Mouse (Mus musculus): Measurements from ENCODE around the gene Pip4p1.

Pip4p1 gene

GRCm38 (mm10) chr14:50892541-50893459 is 37.9 kb downstream of the Pip4p1 start:
- DNase-seq (ENCODE audit: low spot score in 2 of 2), result no peak

DNA sequence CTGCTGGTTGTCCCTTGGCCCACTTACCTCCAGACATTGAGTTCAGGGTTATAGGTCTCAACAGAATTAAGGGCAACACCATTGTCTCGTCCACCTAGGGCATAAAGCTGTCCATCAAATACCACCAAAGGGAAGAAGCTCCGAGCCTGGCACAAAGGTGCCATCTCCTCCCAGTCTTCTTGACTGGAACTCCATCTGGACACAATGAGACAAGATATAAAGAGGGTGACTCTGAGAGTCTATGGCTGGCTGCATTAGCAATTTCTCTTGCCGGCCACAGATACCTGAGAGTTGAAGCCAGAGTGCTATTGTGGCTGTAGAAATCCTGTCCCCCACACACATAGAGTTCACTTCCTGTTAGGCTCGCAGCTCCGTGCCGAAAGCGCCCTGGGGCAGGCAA is 38.6 kb downstream of the Pip4p1 start:
- DNase-seq (ENCODE audit: low spot score in 2 of 2), result no peak

DNA sequence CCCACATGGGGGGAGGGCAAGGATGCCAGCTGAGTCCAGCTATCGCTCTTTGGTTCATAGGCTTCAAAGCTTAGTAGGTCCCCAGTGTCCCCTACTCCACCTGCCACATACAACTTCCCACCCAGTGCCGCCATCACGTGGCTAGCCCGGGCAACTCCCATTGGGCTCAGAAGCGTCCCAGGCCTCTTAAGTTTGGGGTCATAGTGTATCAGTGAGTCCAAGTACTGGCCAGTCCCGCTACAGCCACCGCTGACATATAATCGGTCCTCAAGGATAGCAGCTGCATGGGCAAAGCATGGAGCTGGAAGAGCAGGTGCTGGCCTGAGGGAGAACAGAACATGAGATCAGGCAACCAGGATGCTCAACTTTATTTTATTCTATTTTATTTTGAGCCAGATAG is 39.0 kb downstream of the Pip4p1 start:
- DNase-seq (ENCODE audit: low spot score in 2 of 2), result no peak

- DNase-seq (ENCODE audit: low spot score in 2 of 2), result no peak
These were observed 54.3 kb downstream of the Pip4p1 start for GRCm38 (mm10) chr14:50876236-50876950.
